Mouse (Mus musculus) bone marrow macrophage, adult 2 months (primary cell): ENCODE data around the gene Slc46a3. TPM values are rescaled to one million over a fixed set of nuclear protein-coding genes. Genes with fewer than 3 reads are reported as not detected.

ENCODE experiments used
- H3K27ac ChIP-seq: 2 replicates; pipeline ENCODE4 v1.5.1; 2012; ENCODE audit warnings: low read depth, low read length; ENCODE audit not compliant: insufficient read depth
- H3K4me1 ChIP-seq: 2 replicates; pipeline ENCODE4 v1.6.1; 2012; ENCODE audit warnings: low read length; ENCODE audit not compliant: control insufficient read depth, insufficient read depth
- H3K4me3 ChIP-seq: 2 replicates; pipeline ENCODE4 v1.5.1; 2012; ENCODE audit warnings: mild to moderate bottlenecking, low read length, moderate library complexity; ENCODE audit not compliant: insufficient read depth
- CTCF ChIP-seq: IDR thresholded peaks from 2 replicates; pipeline ENCODE4 v1.5.1; 2012; ENCODE audit warnings: low read depth, mild to moderate bottlenecking, low read length, moderate library complexity
- POLR2A ChIP-seq: IDR thresholded peaks from 2 replicates; pipeline ENCODE4 v1.6.1; 2012; ENCODE audit warnings: mild to moderate bottlenecking, low read depth, low read length, borderline replicate concordance
- polyA plus RNA-seq: library from polyadenylated mRNA; stranded (reverse); fragments of >200 nt; gene quantifications from 2 replicates; pipeline ENCODE4 v1.2.4, GENCODE M21; 2012; ENCODE audit not compliant: missing spikeins, insufficient read depth, insufficient read length

The Slc46a3 gene
- polyA plus RNA-seq: 172 and 173 TPM in 2 replicates

DNA sequence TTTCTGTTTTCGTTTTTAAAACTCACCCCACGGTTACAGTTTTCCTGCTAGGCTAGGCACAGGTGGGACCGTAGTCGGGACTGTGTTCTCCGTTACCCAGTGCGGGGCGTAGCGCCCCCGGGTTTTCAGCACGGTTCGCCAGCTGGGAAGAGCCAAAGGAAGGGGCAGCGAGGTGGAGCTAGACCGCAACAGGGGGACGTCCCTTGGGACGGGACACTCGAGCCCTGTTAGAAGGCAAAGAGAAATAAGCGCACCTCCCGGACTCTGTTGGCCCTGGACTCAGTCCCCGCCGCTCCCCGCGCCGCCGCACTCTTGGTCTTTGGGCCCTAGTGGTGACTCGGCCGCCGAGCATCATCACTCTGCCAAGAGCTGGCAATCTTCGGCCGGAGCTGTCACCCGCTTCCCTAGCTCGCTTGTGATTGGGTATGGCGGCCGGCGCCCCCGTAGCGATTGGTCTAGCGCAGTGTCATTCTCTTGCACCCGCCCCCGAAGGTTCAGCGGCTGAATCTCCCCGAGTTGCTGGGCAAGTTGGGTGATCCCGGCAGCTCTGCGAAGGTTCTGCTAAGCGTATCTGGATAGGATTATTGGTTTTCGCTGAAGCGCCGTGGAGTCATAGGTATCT is at the start of gene Slc46a3:
Gene Slc46a3, minus strand, starts transcription at position 361 of the 622 bp plus-strand sequence.
- H3K27ac ChIP-seq: peak within 1 kb of the TSS; percentile 97
- TF ChIP-seq CTCF: no peak
- TF ChIP-seq POLR2A: no peak

GRCm38 (mm10) chr5:147939226-147939625 is 44.6 kb upstream of the Slc46a3 start:
- H3K4me3 ChIP-seq: no peak overlapping the region
- TF ChIP-seq CTCF: no peak
- TF ChIP-seq POLR2A: no peak

More for the DNA sequence above, at the start of gene Slc46a3:
- Histone ChIP-seq H3K4me3 (peak within 1 kb of the TSS; percentile 77), H3K4me1 (peaks cover 39% of the 10 kb centered on the region)

DNA sequence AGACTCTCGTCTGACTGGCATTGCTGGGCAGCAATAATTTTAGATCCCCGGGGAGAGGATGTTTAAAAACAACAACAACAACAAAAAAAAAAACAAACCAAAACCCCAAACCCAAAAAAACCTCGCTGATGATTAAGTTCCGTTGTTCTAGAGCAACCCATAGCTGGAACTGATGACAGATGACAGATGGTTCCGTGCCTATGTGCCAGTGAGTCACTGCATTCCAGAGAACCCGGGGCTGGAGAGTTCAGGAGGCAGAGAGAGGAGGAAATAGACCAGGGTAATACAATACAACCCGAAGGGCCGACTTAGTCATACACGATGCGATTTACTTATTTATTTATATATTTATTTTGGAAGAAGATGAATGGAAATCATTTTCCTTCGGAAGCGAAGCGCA is 40.5 kb upstream of the Slc46a3 start:
- Histone ChIP-seq H3K4me3 (no peak overlapping the region), H3K4me1 (no peaks in the 10 kb centered on the region), H3K27ac (no peak overlapping the region)
- TF ChIP-seq POLR2A (no peak), CTCF (no peak)

More at GRCm38 (mm10) chr5:147939226-147939625, 44.6 kb upstream of the Slc46a3 start:
- Histone ChIP-seq H3K27ac (no peak overlapping the region), H3K4me1 (no peaks in the 10 kb centered on the region)

DNA sequence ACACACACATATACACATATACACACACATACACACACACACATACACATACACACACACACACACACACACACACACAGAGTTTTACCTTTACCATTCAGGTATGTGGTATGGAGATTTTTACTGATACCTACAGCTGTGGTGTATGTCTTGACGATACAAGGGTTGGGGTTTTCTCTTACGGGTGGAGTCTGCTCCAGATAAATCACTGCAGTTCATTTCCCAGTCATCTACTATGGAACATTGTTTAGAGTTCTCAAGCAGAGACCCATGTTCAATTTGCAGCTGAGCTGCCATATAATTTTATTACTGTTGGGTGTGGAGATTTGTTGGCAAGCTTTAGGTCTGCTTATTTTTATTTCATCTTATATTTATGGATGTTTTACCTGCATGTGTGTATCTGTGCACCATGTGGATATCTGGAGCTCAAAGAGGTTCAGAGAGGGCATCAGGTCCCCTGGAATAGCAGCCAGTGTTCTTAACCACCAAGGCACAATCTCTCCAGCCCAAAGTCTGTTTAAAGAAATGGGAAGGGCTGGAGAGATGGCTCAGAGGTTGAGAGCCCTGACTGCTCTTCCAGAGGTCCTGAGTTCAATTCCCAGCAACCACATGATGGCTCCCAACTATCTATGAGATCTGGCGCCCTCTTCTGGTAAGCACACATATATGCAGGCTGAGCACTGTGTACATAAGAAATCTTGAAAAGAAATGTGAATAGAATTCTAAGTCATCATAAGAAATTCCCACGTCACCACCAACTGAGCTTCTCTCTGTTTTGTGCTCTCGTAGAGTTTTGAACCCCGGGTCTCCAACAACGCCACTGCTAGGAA is 34.3 kb upstream of the Slc46a3 start:
- Histone ChIP-seq H3K4me1 (no peaks in the 10 kb centered on the region), H3K4me3 (no peak overlapping the region), H3K27ac (no peak overlapping the region)
- TF ChIP-seq POLR2A: no peak
- peak; percentile 66 for TF ChIP-seq CTCF

GRCm38 (mm10) chr5:147925935-147926604 is 31.5 kb upstream of the Slc46a3 start:
- no peaks in the 10 kb centered on the region for H3K4me1 ChIP-seq
- H3K4me3 ChIP-seq: no peak overlapping the region
- H3K27ac ChIP-seq: no peak overlapping the region
- TF ChIP-seq POLR2A (no peak), CTCF (peak; percentile 59)

GRCm38 (mm10) chr5:147924621-147925020 is 30.0 kb upstream of the Slc46a3 start:
- H3K27ac ChIP-seq: no peak overlapping the region

GRCm38 (mm10) chr5:147918044-147918846 is 23.6 kb upstream of the Slc46a3 start:
- H3K4me1 ChIP-seq: peaks cover 21% of the 10 kb centered on the region

More at GRCm38 (mm10) chr5:147924621-147925020, 30.0 kb upstream of the Slc46a3 start:
- no peaks in the 10 kb centered on the region for H3K4me1 ChIP-seq
- no peak overlapping the region for H3K4me3 ChIP-seq
- no peak for TF ChIP-seq CTCF

GRCm38 (mm10) chr5:147916171-147916570 is 21.6 kb upstream of the Slc46a3 start:
- H3K4me1 ChIP-seq: peaks cover 38% of the 10 kb centered on the region
- H3K4me3 ChIP-seq: no peak overlapping the region
- H3K27ac ChIP-seq: no peak overlapping the region
- TF ChIP-seq CTCF (no peak), POLR2A (no peak)

More at GRCm38 (mm10) chr5:147918044-147918846, 23.6 kb upstream of the Slc46a3 start:
- Histone ChIP-seq H3K27ac (no peak overlapping the region), H3K4me3 (no peak overlapping the region)
- TF ChIP-seq CTCF: no peak
- TF ChIP-seq POLR2A: no peak

- H3K4me3 ChIP-seq: no peak overlapping the region
- H3K27ac ChIP-seq: no peak overlapping the region
- TF ChIP-seq CTCF: peak; percentile 45
- no peak for TF ChIP-seq POLR2A
- peaks cover 44% of the 10 kb centered on the region for H3K4me1 ChIP-seq
Observed at GRCm38 (mm10) chr5:147915038-147915566, 20.5 kb upstream of the Slc46a3 start.
